Mouse (Mus musculus): ENCODE measurements around the gene Rnf130. TPM values are rescaled to one million over a fixed set of nuclear protein-coding genes. Genes with fewer than 3 reads are reported as not detected.
A peak's percentile ranks its signal among the peaks of the same experiment; 100 is the strongest.
"Not testable (repeated sequence)": the region's sequence is repeated elsewhere in the genome, so short reads cannot be mapped to it uniquely, and the experiment has no call there.

Gene Rnf130
- polyA plus RNA-seq, 1 experiment from 2014 or later = 58.0 TPM

DNA sequence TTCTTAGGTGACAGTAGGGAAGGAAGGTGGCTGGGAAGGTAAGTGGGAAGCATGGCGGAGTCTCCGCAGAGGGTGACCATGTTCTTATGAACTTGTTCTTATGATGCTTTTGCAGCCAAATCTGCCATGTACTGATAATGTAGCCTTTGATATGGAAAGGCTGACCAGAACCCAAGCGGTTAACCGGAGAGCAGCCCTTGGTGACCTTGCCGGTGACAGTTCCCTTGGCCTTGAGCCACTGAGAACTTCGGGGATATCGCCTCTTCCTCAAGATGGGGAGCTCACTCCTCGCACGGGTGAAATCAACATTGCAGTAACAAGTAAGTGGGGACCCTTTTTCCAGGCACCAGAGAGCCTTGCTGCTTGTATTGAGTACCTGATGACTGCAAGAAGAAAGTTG, 70.5 kb downstream of the Rnf130 start:
- Histone ChIP-seq H3K4me1 (0 out of 2 replicates have a peak, but pooled peaks cover 3% of the 10 kb centered on the region), H3K9ac (no peak overlapping the region), H3K4me3 (no peak overlapping the region), H3K36me3 (0 out of 2 replicates have a peak, but pooled peaks cover 4% of the 10 kb centered on the region), H3K27ac (no peak overlapping the region), H3K27me3 (no peaks in the 10 kb centered on the region), H3K4me2 (no peak overlapping the region), H3K9me3 (no peaks in the 10 kb centered on the region)
- WGBS = 75% methylated on average over 9 of the region's 9 CpGs
- no peak for ATAC-seq (ENCODE audit: borderline replicate concordance, extremely low read depth, low FRiP score, low TSS enrichment)

DNA sequence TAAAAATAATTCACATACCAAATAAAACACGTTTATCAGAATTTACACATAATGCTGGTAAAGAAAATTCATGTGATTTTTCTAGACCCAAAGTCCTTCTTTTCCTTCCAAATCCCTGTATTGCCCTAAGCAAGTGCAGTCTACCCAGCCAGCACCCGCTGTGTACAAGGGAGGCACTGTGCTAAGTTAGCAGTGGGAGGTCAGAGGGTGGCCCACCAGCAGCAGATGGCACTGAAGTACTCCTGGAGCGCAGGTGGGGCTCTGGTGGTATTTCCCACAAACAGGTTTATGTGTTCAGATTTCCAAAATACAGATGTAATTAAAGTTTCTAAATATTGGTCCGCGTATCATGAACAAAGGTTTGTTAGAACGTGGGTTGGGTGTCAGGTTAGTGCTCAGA, 71.9 kb downstream of the Rnf130 start:
- Histone ChIP-seq H3K4me3 (no peak overlapping the region), H3K27me3 (no peaks in the 10 kb centered on the region), H3K27ac (no peak overlapping the region), H3K36me3 (0 out of 2 replicates have a peak, but pooled peaks cover 4% of the 10 kb centered on the region), H3K9me3 (no peaks in the 10 kb centered on the region), H3K4me1 (no peaks in the 10 kb centered on the region), H3K9ac (no peak overlapping the region), H3K4me2 (no peak overlapping the region)
- ATAC-seq (ENCODE audit: borderline replicate concordance, extremely low read depth, low FRiP score, low TSS enrichment) = no peak
- WGBS = 94% methylated on average over 6 of the region's 6 CpGs

DNA sequence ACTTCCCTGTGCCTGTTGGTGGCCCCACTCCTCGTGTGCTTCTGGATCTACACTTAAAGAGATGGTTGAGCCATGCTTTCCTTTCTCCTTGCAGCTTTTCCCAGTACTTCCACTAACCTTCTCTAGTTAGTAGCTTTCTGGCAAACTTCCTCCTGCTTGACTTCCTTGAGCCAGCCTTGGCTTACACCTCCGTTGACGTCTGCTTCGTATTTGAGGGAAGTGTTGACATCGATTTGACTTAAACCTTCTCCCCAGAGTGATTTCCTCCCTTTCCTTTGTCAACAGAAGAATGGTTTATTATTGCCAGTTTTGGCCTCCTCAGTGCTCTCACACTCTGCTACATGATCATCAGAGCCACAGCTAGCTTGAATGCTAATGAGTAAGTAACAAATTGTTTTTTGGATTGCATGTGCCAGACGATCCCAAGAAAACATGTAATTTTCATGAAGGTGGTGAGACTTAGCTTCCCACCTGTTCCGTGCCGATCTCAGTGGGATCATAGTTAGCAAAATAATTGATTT, 73.9 kb downstream of the Rnf130 start:
- Histone ChIP-seq H3K4me2 (no peak overlapping the region), H3K4me1 (no peaks in the 10 kb centered on the region), H3K27me3 (no peaks in the 10 kb centered on the region), H3K9ac (no peak overlapping the region), H3K4me3 (no peak overlapping the region), H3K36me3 (no peaks in the 10 kb centered on the region), H3K9me3 (no peaks in the 10 kb centered on the region), H3K27ac (no peak overlapping the region)
- WGBS = 73% methylated on average over 8 of the region's 8 CpGs
- ATAC-seq (ENCODE audit: borderline replicate concordance, extremely low read depth, low FRiP score, low TSS enrichment) = no peak

DNA sequence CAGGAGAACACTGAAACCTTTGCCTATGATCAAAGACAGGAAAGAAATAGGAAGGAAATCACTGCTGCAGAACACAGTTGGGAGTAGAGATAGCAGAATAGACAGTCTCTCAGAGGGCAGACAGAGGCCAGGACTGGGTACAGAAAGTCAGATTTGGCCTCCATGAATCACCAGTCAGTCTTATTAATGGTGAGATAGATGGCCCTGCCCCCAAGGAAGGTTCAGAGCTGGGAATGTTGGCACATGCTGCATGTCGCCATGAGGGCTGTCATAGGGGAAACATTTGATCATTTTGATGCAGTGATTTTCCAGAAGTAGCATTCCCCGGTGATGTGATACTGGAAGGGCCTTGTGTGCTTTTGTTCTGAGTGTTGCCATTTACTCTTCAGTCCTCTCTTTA, 74.5 kb downstream of the Rnf130 start:
- Histone ChIP-seq H3K9ac (no peak overlapping the region), H3K4me3 (no peak overlapping the region), H3K27me3 (no peaks in the 10 kb centered on the region), H3K9me3 (no peaks in the 10 kb centered on the region), H3K27ac (no peak overlapping the region), H3K36me3 (no peaks in the 10 kb centered on the region), H3K4me2 (no peak overlapping the region), H3K4me1 (no peaks in the 10 kb centered on the region)
- ATAC-seq (ENCODE audit: borderline replicate concordance, extremely low read depth, low FRiP score, low TSS enrichment) = no peak; the same call in 1 of the 2 replicates
- WGBS = 71% methylated on average over 2 of the region's 2 CpGs

DNA sequence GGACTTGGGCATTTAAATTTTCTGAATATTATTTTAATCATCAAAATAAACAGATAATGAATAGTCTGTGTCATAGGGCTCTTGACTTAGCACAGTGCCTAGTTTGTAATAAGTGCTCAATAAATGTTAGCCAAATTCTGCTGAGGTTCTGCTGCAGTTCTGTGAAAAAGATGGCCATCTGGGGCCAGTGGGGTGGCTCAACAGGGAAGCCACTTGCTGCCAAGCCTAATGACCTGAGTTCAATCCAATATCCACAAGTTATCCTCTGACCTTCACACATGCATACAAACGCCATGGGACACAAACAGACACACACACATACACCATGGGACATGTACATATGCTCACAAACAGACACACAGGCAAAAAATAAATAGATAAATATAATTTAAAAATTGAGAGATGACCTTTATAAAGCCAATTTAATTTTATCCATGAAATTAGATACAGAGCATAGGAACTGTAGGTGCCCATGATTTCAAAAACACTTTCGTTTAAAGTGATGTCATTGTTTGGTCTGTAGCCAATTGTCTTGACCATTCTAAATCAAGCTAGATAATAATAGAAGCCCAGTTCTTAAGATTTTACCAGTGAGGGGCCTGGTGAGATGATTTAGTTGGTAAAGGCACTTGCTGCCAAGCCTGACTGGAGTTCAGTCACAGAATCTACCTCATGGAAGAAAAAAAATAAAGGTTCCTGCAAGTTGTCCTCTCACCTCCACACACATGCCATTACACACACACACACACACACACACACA, 75.6 kb downstream of the Rnf130 start:
- Histone ChIP-seq H3K4me1 (no peaks in the 10 kb centered on the region), H3K4me3 (no peak overlapping the region), H3K9me3 (no peaks in the 10 kb centered on the region), H3K27me3 (no peaks in the 10 kb centered on the region), H3K27ac (no peak overlapping the region), H3K4me2 (no peak overlapping the region), H3K9ac (no peak overlapping the region), H3K36me3 (no peaks in the 10 kb centered on the region)
- WGBS = 77% methylated on average over 2 of the region's 2 CpGs
- no peak for ATAC-seq (ENCODE audit: borderline replicate concordance, extremely low read depth, low FRiP score, low TSS enrichment)

DNA sequence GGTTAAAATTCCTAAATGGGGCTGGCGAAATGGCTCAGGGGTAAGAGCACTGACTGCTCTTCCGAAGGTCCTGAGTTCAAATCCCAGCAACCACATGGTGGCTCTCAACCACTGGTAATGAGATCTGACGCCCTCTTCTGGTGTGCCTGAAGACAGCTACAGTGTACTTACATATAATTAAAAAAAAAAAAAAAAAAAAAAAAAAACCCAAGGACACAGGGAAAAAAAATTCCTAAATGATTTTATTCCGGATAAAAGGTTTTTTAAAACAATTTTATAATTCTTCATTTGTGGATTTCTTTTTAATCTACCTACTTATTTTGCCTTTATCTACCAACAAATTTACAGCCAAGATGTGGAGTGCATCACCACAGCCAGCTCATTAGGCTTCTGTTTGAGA, 76.8 kb downstream of the Rnf130 start:
- not testable (repeated sequence) for ATAC-seq (ENCODE audit: borderline replicate concordance, extremely low read depth, low FRiP score, low TSS enrichment); H3K9ac ChIP-seq; H3K9me3 ChIP-seq; H3K27me3 ChIP-seq; H3K27ac ChIP-seq; H3K4me2 ChIP-seq; H3K36me3 ChIP-seq; H3K4me1 ChIP-seq; H3K4me3 ChIP-seq
- WGBS = 87% methylated on average over 4 of the region's 4 CpGs

DNA sequence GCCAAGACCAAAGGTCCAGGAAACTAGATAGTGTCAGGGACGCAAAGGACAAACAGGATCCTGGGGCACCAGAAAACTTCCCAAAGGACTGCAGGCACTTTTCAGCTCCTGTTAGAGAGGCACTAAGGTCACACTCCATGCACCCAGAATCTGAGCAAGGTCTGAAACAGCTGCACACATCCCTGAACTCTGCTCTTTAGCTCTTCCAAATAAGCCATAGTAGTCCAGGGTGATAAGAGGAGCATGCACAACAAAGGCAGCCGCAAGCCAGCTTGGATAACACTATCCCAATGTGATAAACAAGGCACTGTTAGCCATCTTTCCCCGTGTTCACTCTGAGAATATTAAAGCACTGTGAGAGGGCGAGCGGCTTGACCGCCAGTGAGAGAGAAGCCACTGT, 78.9 kb downstream of the Rnf130 start:
- no peaks in the 10 kb centered on the region for H3K4me1 ChIP-seq
- WGBS = 90% methylated on average over 6 of the region's 6 CpGs

DNA sequence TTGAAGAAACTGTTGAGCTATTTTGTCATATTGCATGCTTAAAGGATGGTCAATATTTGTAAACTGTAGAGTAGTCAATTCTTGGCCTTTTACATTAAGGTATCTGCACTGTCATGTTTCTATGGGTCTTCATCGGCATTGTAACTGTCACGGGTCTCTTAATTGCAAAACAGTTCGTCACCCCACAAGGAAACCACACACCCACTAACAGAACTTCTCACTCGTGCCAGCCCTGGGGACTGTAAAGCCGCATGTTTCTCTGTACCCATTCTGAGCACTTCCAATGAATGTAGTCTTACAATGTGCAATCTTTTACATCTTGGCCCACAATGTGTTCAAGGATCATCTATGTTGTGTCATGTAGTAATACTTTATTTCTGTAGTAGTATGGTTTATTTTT, 80.1 kb downstream of the Rnf130 start:
- no peaks in the 10 kb centered on the region for H3K36me3 ChIP-seq
- no peak overlapping the region for H3K4me2 ChIP-seq
- H3K27me3 ChIP-seq = no peaks in the 10 kb centered on the region
- no peak overlapping the region for H3K27ac ChIP-seq
- H3K9ac ChIP-seq = no peak overlapping the region
- no peak for ATAC-seq (ENCODE audit: borderline replicate concordance, extremely low read depth, low FRiP score, low TSS enrichment)
- WGBS = 88% methylated on average over 5 of the region's 5 CpGs
- H3K9me3 ChIP-seq = no peaks in the 10 kb centered on the region
- H3K4me3 ChIP-seq = no peak overlapping the region
- no peaks in the 10 kb centered on the region for H3K4me1 ChIP-seq

More for the DNA sequence above, 78.9 kb downstream of the Rnf130 start:
- no peak overlapping the region for H3K4me3 ChIP-seq
- H3K27ac ChIP-seq = no peak overlapping the region
- no peaks in the 10 kb centered on the region for H3K9me3 ChIP-seq
- H3K4me2 ChIP-seq = no peak overlapping the region
- no peak overlapping the region for H3K9ac ChIP-seq
- no peaks in the 10 kb centered on the region for H3K27me3 ChIP-seq
- no peak for ATAC-seq (ENCODE audit: borderline replicate concordance, extremely low read depth, low FRiP score, low TSS enrichment)
- H3K36me3 ChIP-seq = no peaks in the 10 kb centered on the region

DNA sequence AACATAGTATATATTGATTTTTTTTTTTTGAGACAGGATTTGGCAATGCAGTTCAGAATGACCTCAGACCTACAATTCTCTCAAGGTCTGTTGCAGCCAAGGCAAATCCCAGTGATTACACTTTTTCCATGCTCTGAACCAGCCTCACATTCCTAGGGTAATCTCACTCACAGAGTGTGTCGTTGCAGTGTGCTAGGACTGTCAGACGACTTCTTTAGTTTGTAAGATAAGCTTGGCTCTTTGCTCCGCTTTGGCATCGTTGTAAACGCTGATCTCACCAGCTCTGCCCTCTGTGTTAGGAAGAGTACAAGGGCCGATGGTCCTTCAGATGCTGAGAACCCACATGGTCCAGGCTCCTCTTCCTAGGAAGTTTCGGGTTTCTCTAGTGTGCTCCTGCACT, 80.9 kb downstream of the Rnf130 start:
- no peaks in the 10 kb centered on the region for H3K27me3 ChIP-seq
- no peak overlapping the region for H3K4me2 ChIP-seq
- WGBS = 60% methylated on average over 7 of the region's 7 CpGs
- no peak overlapping the region for H3K4me3 ChIP-seq
- H3K27ac ChIP-seq = no peak overlapping the region
- no peaks in the 10 kb centered on the region for H3K9me3 ChIP-seq
- no peaks in the 10 kb centered on the region for H3K36me3 ChIP-seq
- no peak overlapping the region for H3K9ac ChIP-seq
- no peaks in the 10 kb centered on the region for H3K4me1 ChIP-seq
- no peak for ATAC-seq (ENCODE audit: borderline replicate concordance, extremely low read depth, low FRiP score, low TSS enrichment)

DNA sequence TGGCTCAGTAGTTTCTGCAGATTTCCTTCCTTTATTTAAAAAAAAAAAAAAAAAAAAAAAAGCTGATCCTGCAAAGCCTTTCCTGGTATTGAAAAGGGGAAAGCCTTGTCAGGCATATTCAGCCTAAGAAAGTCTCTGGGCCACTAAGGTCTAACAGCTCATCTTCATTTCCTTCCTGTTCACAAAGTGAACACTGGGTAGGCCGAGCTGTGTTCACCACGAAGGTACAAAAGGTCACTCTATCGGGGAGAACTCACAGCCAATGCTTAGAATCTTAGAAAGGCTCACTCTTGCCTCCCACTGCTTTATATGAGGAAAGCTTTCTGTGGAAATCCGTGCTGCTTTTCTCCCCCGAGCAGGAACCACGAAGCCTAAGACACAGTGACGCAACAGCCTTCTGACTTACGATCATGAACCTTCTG, 83.7 kb downstream of the Rnf130 start:
- no peaks in the 10 kb centered on the region for H3K9me3 ChIP-seq
- H3K36me3 ChIP-seq = no peaks in the 10 kb centered on the region
- ATAC-seq (ENCODE audit: borderline replicate concordance, extremely low read depth, low FRiP score, low TSS enrichment) = no peak
- no peak overlapping the region for H3K9ac ChIP-seq
- 67% methylated on average over 8 of the region's 8 CpGs for WGBS
- H3K4me1 ChIP-seq = no peaks in the 10 kb centered on the region
- no peak overlapping the region for H3K4me2 ChIP-seq
- H3K4me3 ChIP-seq = no peak overlapping the region
- H3K27me3 ChIP-seq = no peaks in the 10 kb centered on the region
- H3K27ac ChIP-seq = peak overlapping the region; percentile 78

DNA sequence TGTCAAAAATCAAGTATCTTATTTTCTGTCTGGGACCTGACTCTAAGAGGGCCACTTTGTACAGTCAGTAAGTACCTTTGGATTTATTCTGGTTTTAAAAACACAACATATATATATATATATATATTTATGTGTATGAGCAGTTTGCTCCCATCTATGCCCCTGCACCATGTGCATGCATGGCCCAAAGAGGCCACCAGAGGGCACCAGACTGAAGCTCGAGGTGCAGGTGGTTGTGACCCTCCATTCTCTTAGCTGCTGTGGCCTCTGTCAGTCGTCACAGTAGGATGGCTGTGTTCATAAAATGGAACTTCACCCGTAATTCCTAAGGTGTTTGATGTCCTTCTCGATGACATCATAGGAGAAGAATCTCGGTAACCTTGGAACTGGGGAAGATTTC, 89.2 kb downstream of the Rnf130 start:
- Histone ChIP-seq H3K4me2 (no peak overlapping the region), H3K36me3 (no peaks in the 10 kb centered on the region), H3K4me1 (no peaks in the 10 kb centered on the region), H3K27me3 (no peaks in the 10 kb centered on the region), H3K9ac (no peak overlapping the region), H3K9me3 (no peaks in the 10 kb centered on the region), H3K27ac (no peak overlapping the region), H3K4me3 (no peak overlapping the region)
- no peak for ATAC-seq (ENCODE audit: borderline replicate concordance, extremely low read depth, low FRiP score, low TSS enrichment)
- WGBS = 16% methylated on average over 5 of the region's 5 CpGs

DNA sequence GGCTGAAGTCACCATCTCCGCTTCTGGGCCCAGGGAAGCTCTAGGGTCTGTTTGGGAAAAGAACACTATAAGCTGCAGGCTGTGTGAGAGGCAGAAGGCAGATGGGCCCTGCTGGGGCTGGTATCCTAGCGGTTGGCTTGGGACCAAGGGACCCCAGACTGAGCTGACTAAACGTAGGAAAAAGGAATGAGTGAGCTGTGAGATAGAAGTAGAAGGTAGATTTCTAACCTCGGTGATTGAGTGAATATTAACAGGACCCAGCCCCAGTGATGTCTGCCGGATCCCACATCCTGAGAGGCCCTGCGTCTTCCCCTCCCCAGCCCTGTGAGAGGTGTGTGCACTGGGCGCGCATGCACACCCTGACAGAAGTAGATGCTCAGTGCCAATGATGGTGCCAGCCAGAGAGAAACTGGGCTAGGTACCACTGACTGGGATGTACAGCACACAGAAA, 97.5 kb downstream of the Rnf130 start:
- H3K27me3 ChIP-seq = no peaks in the 10 kb centered on the region
- no peaks in the 10 kb centered on the region for H3K4me1 ChIP-seq
- H3K36me3 ChIP-seq = no peaks in the 10 kb centered on the region
- ATAC-seq (ENCODE audit: borderline replicate concordance, extremely low read depth, low FRiP score, low TSS enrichment) = no peak
- no peak overlapping the region for H3K4me2 ChIP-seq
- no peak overlapping the region for H3K4me3 ChIP-seq
- H3K9me3 ChIP-seq = no peaks in the 10 kb centered on the region
- no peak overlapping the region for H3K27ac ChIP-seq
- 88% methylated on average over 8 of the region's 8 CpGs for WGBS
- H3K9ac ChIP-seq = no peak overlapping the region
